Mouse (Mus musculus): ENCODE measurements around the gene Olfr826. TPM values are rescaled to one million over a fixed set of nuclear protein-coding genes. Genes with fewer than 3 reads are reported as not detected.
"Not testable (repeated sequence)": the region's sequence is repeated elsewhere in the genome, so short reads cannot be mapped to it uniquely, and the experiment has no call there.

Olfr826 gene
- polyA plus RNA-seq (2016; fragmentation: Nextera tagmentation; extraction: Ambion mirVana): not detected in 2 replicates

GRCm38 (mm10) chr10:130184086-130184485, at the start of gene Olfr826:
Olfr826 (minus strand) TSS chr10:130184186.
- Histone ChIP-seq H3K9ac (no peak within 1 kb of the TSS), H3K27me3 (no peaks in the 10 kb centered on the region), H3K4me3 (no peak within 1 kb of the TSS), H3K4me1 (no peaks in the 10 kb centered on the region), H3K27ac (no peak within 1 kb of the TSS), H3K36me3 (no peaks in the 10 kb centered on the region), H3K4me2 (replicated peaks) (no peak within 1 kb of the TSS), H3K9me3 (replicated peaks) (no peaks in the 10 kb centered on the region)
- no peak for ATAC-seq (ENCODE audit: low FRiP score)
- WGBS: 61% methylated on average over 1 of the region's 1 CpGs

- H3K9ac ChIP-seq: no peak overlapping the region
- no peaks in the 10 kb centered on the region for H3K36me3 ChIP-seq
- H3K4me3 ChIP-seq: no peak overlapping the region
- H3K9me3 ChIP-seq (replicated peaks): no peaks in the 10 kb centered on the region
- no peaks in the 10 kb centered on the region for H3K27me3 ChIP-seq
- WGBS: 66% methylated on average over 1 of the region's 1 CpGs
- H3K27ac ChIP-seq: no peak overlapping the region
- H3K4me1 ChIP-seq: no peaks in the 10 kb centered on the region
- no peak overlapping the region for H3K4me2 ChIP-seq (replicated peaks)
- ATAC-seq (ENCODE audit: low FRiP score): no peak
Measured at GRCm38 (mm10) chr10:130232117-130232516, 48.1 kb upstream of the Olfr826 start.

- H3K9ac ChIP-seq: no peak overlapping the region
- H3K9me3 ChIP-seq (replicated peaks): no peaks in the 10 kb centered on the region
- no peaks in the 10 kb centered on the region for H3K4me1 ChIP-seq
- no peaks in the 10 kb centered on the region for H3K27me3 ChIP-seq
- H3K27ac ChIP-seq: no peak overlapping the region
- WGBS: 90% methylated on average over 5 of the region's 5 CpGs
- H3K4me3 ChIP-seq: no peak overlapping the region
- H3K4me2 ChIP-seq (replicated peaks): no peak overlapping the region
- ATAC-seq (ENCODE audit: low FRiP score): no peak
- H3K36me3 ChIP-seq: no peaks in the 10 kb centered on the region
Measured at GRCm38 (mm10) chr10:130229584-130229983, 45.6 kb upstream of the Olfr826 start.

GRCm38 (mm10) chr10:130228246-130228645, 44.3 kb upstream of the Olfr826 start:
- peak; percentile 83 for ATAC-seq (ENCODE audit: low FRiP score)

GRCm38 (mm10) chr10:130225034-130225433, 41.0 kb upstream of the Olfr826 start:
- Histone ChIP-seq H3K27me3 (no peaks in the 10 kb centered on the region), H3K9ac (no peak overlapping the region), H3K9me3 (replicated peaks) (no peaks in the 10 kb centered on the region), H3K27ac (no peak overlapping the region), H3K4me3 (no peak overlapping the region), H3K4me1 (no peaks in the 10 kb centered on the region), H3K36me3 (no peaks in the 10 kb centered on the region), H3K4me2 (replicated peaks) (no peak overlapping the region)
- no peak for ATAC-seq (ENCODE audit: low FRiP score)
- 85% methylated on average over 3 of the region's 3 CpGs for WGBS

More at GRCm38 (mm10) chr10:130228246-130228645, 44.3 kb upstream of the Olfr826 start:
- Histone ChIP-seq H3K9me3 (replicated peaks) (no peaks in the 10 kb centered on the region), H3K4me2 (replicated peaks) (no peak overlapping the region), H3K9ac (no peak overlapping the region), H3K27ac (no peak overlapping the region), H3K4me1 (no peaks in the 10 kb centered on the region), H3K27me3 (no peaks in the 10 kb centered on the region), H3K4me3 (no peak overlapping the region), H3K36me3 (no peaks in the 10 kb centered on the region)
- 3% methylated on average over 1 of the region's 1 CpGs for WGBS

GRCm38 (mm10) chr10:130214303-130214702, 30.3 kb upstream of the Olfr826 start, which contains the start of gene Olfr827:
Olfr827 (minus strand) TSS chr10:130214403.
- Histone ChIP-seq H3K36me3 (no peaks in the 10 kb centered on the region), H3K27ac (no peak within 1 kb of the TSS), H3K9me3 (replicated peaks) (no peaks in the 10 kb centered on the region), H3K4me2 (replicated peaks) (no peak within 1 kb of the TSS), H3K9ac (no peak within 1 kb of the TSS), H3K4me1 (no peaks in the 10 kb centered on the region), H3K27me3 (no peaks in the 10 kb centered on the region), H3K4me3 (no peak within 1 kb of the TSS)
- no peak for ATAC-seq (ENCODE audit: low FRiP score)
- 86% methylated on average over 1 of the region's 1 CpGs for WGBS

- Histone ChIP-seq H3K9ac (no peak within 1 kb of the TSS), H3K4me3 (no peak within 1 kb of the TSS), H3K4me1 (no peaks in the 10 kb centered on the region), H3K27me3 (no peaks in the 10 kb centered on the region), H3K9me3 (replicated peaks) (no peaks in the 10 kb centered on the region), H3K4me2 (replicated peaks) (no peak within 1 kb of the TSS), H3K27ac (no peak within 1 kb of the TSS), H3K36me3 (no peaks in the 10 kb centered on the region)
- no peak for ATAC-seq (ENCODE audit: low FRiP score)
Measured at GRCm38 (mm10) chr10:130166666-130167065, 17.3 kb downstream of the Olfr826 start, which contains the start of gene Olfr825. Olfr825 (minus strand) TSS chr10:130166766.

GRCm38 (mm10) chr10:130165196-130165595, 18.8 kb downstream of the Olfr826 start:
- H3K27ac ChIP-seq: no peak overlapping the region
- H3K9ac ChIP-seq: no peak overlapping the region
- ATAC-seq (ENCODE audit: low FRiP score): no peak
- no peak overlapping the region for H3K4me3 ChIP-seq
- H3K4me2 ChIP-seq (replicated peaks): no peak overlapping the region
- H3K4me1 ChIP-seq: no peaks in the 10 kb centered on the region
- H3K9me3 ChIP-seq (replicated peaks): no peaks in the 10 kb centered on the region
- no peaks in the 10 kb centered on the region for H3K27me3 ChIP-seq
- no peaks in the 10 kb centered on the region for H3K36me3 ChIP-seq

GRCm38 (mm10) chr10:130144121-130144520, 39.9 kb downstream of the Olfr826 start:
- H3K4me2 ChIP-seq (replicated peaks): no peak overlapping the region
- 81% methylated on average over 5 of the region's 5 CpGs for WGBS
- no peaks in the 10 kb centered on the region for H3K27me3 ChIP-seq
- no peak overlapping the region for H3K4me3 ChIP-seq
- H3K9me3 ChIP-seq (replicated peaks): no peaks in the 10 kb centered on the region
- H3K36me3 ChIP-seq: no peaks in the 10 kb centered on the region
- no peak for ATAC-seq (ENCODE audit: low FRiP score)
- no peaks in the 10 kb centered on the region for H3K4me1 ChIP-seq
- H3K27ac ChIP-seq: no peak overlapping the region
- no peak overlapping the region for H3K9ac ChIP-seq

- H3K36me3 ChIP-seq; ATAC-seq (ENCODE audit: low FRiP score); H3K9me3 ChIP-seq (replicated peaks); H3K4me2 ChIP-seq (replicated peaks); H3K4me3 ChIP-seq; H3K4me1 ChIP-seq; H3K9ac ChIP-seq; H3K27ac ChIP-seq; H3K27me3 ChIP-seq: not testable (repeated sequence)
- 86% methylated on average over 5 of the region's 5 CpGs for WGBS
Measured at GRCm38 (mm10) chr10:130142481-130142880, 41.5 kb downstream of the Olfr826 start.

GRCm38 (mm10) chr10:130134811-130135210, 49.2 kb downstream of the Olfr826 start:
- no peak for ATAC-seq (ENCODE audit: low FRiP score)
- Histone ChIP-seq H3K4me3 (no peak overlapping the region), H3K27me3 (no peaks in the 10 kb centered on the region), H3K9ac (no peak overlapping the region), H3K4me2 (replicated peaks) (no peak overlapping the region), H3K27ac (no peak overlapping the region), H3K36me3 (no peaks in the 10 kb centered on the region), H3K4me1 (no peaks in the 10 kb centered on the region), H3K9me3 (replicated peaks) (no peaks in the 10 kb centered on the region)

- not testable (repeated sequence) for H3K27ac ChIP-seq; H3K27me3 ChIP-seq; H3K36me3 ChIP-seq; H3K4me1 ChIP-seq; H3K9me3 ChIP-seq (replicated peaks); H3K4me2 ChIP-seq (replicated peaks); H3K9ac ChIP-seq; H3K4me3 ChIP-seq; ATAC-seq (ENCODE audit: low FRiP score)
Measured at GRCm38 (mm10) chr10:130129900-130130299, 54.1 kb downstream of the Olfr826 start, which contains the start of gene Olfr824. Olfr824 (minus strand) TSS chr10:130130000.
